ENCODE assay signal across 16 mouse cellular contexts in the genomic region with DNA sequence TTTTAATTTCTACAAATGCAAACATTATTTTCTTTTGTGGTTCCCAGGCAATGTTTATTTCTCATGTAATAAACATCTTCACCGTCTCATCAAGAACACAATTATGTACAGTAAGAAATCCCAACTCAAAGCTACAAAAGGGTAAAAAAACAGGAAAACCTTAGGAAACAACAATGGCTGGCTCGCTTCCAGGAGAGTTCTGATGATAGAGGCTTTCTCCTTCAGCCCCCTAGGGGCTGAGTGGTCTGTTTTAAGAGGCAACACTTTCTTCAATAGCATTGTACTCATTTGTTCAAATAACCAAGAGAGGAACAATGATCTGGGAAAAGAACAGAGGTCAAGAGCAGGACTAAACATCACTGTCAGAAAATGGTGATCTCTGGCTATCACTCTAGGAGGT.
DNase-seq lines count a peak whose midpoint lies in the region; ATAC-seq and TF ChIP-seq lines count a peak whose summit lies in the region.
"Had no signal": no experiment of that assay in that cellular context is flagged by ENCODE, and none has a peak within 500 bp of the region (broad histone marks: within the 10 kb centered on the region; RNA-seq: fewer than 3 reads in every experiment).

No protein-coding gene starts in this region.

- ATAC-seq in lung, postnatal 0 days, result no peak
- ATAC-seq: activated CD4-positive, CD25-positive, alpha-beta regulatory T cell, adult 4 months; forebrain, postnatal 0 days had no signal

- TF ChIP-seq POLR2A in lung, adult 2 months (IDR thresholded peaks at IDR 0.05; ENCODE audit: borderline replicate concordance, extremely low read depth, low read depth, low read length), result no peak

- no peaks in the 10 kb centered on the region for H3K9me3 ChIP-seq in lung, postnatal 0 days (ENCODE audit: low read length)
- H3K9me3 ChIP-seq: embryonic facial prominence, embryonic 12.5 days; G1E; neural tube, embryonic 12.5 days had no signal

- no peaks in the 10 kb centered on the region for H3K4me1 ChIP-seq in lung, postnatal 0 days (ENCODE audit: insufficient read depth, low read depth, low read length)
- H3K4me1 ChIP-seq in lung, adult 2 months (ENCODE audit: control insufficient read depth, insufficient read depth, low read length), result no peaks in the 10 kb centered on the region; the same call in none of the 2 replicates
- H3K4me1 ChIP-seq: embryonic facial prominence, embryonic 12.5 days had no signal

- no peak overlapping the region for H3K4me2 ChIP-seq in lung, postnatal 0 days (replicated peaks; ENCODE audit: low read depth, low read length)
- H3K4me2 ChIP-seq: embryonic facial prominence, embryonic 12.5 days; hindbrain, embryonic 14.5 days; neural tube, embryonic 12.5 days had no signal

- TF ChIP-seq CTCF in lung, postnatal 0 days (IDR thresholded peaks at IDR 0.05), result peak; percentile 15
- no peak for TF ChIP-seq CTCF in lung, adult 2 months (IDR thresholded peaks at IDR 0.05; ENCODE audit: insufficient read depth, low read length)

- H3K27ac ChIP-seq in lung, postnatal 0 days (ENCODE audit: low read length), result no peak overlapping the region
- H3K27ac ChIP-seq: embryonic facial prominence, embryonic 12.5 days; hindbrain, embryonic 14.5 days; neural tube, embryonic 12.5 days had no signal

- H3K27me3 ChIP-seq in lung, postnatal 0 days (replicated peaks; ENCODE audit: insufficient read depth, low read length), result no peaks in the 10 kb centered on the region
- H3K27me3 ChIP-seq: embryonic facial prominence, embryonic 12.5 days; neural tube, embryonic 12.5 days had no signal

- H3K4me3 ChIP-seq in lung, postnatal 0 days (ENCODE audit: low read depth, low read length), result no peak overlapping the region
- H3K4me3 ChIP-seq in lung, adult 2 months (replicated peaks; ENCODE audit: extremely low read depth, low read depth, low read length), result no peak overlapping the region
- H3K4me3 ChIP-seq: embryonic facial prominence, embryonic 12.5 days; neural tube, embryonic 12.5 days had no signal

- TF ChIP-seq EP300 in lung, postnatal 0 days (IDR thresholded peaks at IDR 0.05), result no peak

- DNase-seq in cerebellum, postnatal 10 days, result peak; percentile 14 to 15
- DNase-seq in cerebellum, adult 11 months, result no peak
- DNase-seq in lung, postnatal 0 days (ENCODE audit: low spot score), result no peak
- DNase-seq in lung, adult 2 months, result no peak
- DNase-seq in heart, postnatal 14 days, result peak; percentile 63 to 70
- DNase-seq in lung, postnatal 14 days, result peak; percentile 15
- no peak for DNase-seq in right cerebral cortex, adult 18-20 months
- no peak for DNase-seq in embryo, embryonic 9.5 days (ENCODE audit: extremely low spot score)
- DNase-seq: forebrain, postnatal 0 days; liver; thymus, adult 2 months had no signal

- intact Hi-C loops in heart, postnatal 14 days (cut with DNase I), result no loop called here

- H3K9ac ChIP-seq in lung, postnatal 0 days (replicated peaks; ENCODE audit: low read depth), result no peak overlapping the region
- H3K9ac ChIP-seq: embryonic facial prominence, embryonic 12.5 days; forebrain, postnatal 0 days; hindbrain, embryonic 14.5 days; neural tube, embryonic 12.5 days had no signal

- WGBS in lung, postnatal 0 days, result 41% methylated on average over 2 of the region's 2 CpGs
- whole genome bisulfite sequencing in lung, adult 2 months, result 41% methylated on average over 2 of the region's 2 CpGs

- H3K36me3 ChIP-seq in lung, postnatal 0 days (ENCODE audit: insufficient read depth, low read length), result no peaks in the 10 kb centered on the region
- H3K36me3 ChIP-seq: embryonic facial prominence, embryonic 12.5 days; G1E; neural tube, embryonic 12.5 days had no signal

Comparison
In these comparisons a context has a peak if more than half of its experiments do, and no peak if none do; other contexts are left out.
1. DNase-seq: peak in cerebellum, postnatal 10 days (2 of 2), heart, postnatal 14 days (2 of 2) and lung, postnatal 14 days (single experiment); none in cerebellum, adult 11 months (single experiment), lung, postnatal 0 days (single experiment), lung, adult 2 months (single experiment), right cerebral cortex, adult 18-20 months (single experiment) and embryo, embryonic 9.5 days (single experiment).